Mouse (Mus musculus) left cerebral cortex, adult 2 months (tissue): ENCODE results near the gene E2f8. TPM values are rescaled to one million over a fixed set of nuclear protein-coding genes. Genes with fewer than 3 reads are reported as not detected.

Experiments used
- DNase-seq, 2 experiments: peaks; one replicate each; pipeline ENCODE4 v3.0.0; 2021 to 2022; ENCODE audit warnings: low spot score in 2 of 2, mixed read lengths in 1 of 2; ENCODE audit errors: extremely low spot score in 1 of 2
- H3K27ac ChIP-seq: fragments of 200-600 bp; 2 replicates; pipeline ENCODE4 v1.8.1; 2022
- H3K4me3 ChIP-seq: fragments of 200-600 bp; 2 replicates; pipeline ENCODE4 v1.8.1; 2022
- CTCF ChIP-seq: fragments of 200-600 bp; IDR thresholded peaks from 2 replicates; pipeline ENCODE4 v1.8.1; 2022; ENCODE audit warnings: antibody characterized with exemption, mild to moderate bottlenecking, moderate library complexity
- intact Hi-C: fragments of 180-260 bp; cut with DNase I; formaldehyde crosslinking; loops from one replicate; pipeline ENCODE4 v1.15.1; 2025
- total RNA-seq, 2 experiments: library from RNA; stranded (reverse); gene quantifications; 2 replicates each; pipeline ENCODE4 v1.2.3; 2021

E2f8 gene
- total RNA-seq, 2 experiments from 2014 or later: 0.09 to 0.23 TPM

GRCm38 (mm10) chr7:48908521-48909341, 27.3 kb upstream of the E2f8 start, which contains the start of gene Nav2:
Nav2 (plus strand) TSS chr7:48908716.
- no peak for DNase-seq
- intact Hi-C loops: no loop called here
- Histone ChIP-seq H3K27ac (no peak within 1 kb of the TSS), H3K4me3 (no peak within 1 kb of the TSS)
- no peak for TF ChIP-seq CTCF

GRCm38 (mm10) chr7:48902454-48902853, 21.1 kb upstream of the E2f8 start:
- no peak for TF ChIP-seq CTCF
- no peak for DNase-seq
- intact Hi-C loops: no loop called here
- Histone ChIP-seq H3K27ac (no peak overlapping the region), H3K4me3 (no peak overlapping the region)

GRCm38 (mm10) chr7:48900408-48901167, 19.2 kb upstream of the E2f8 start:
- Histone ChIP-seq H3K4me3 (no peak overlapping the region), H3K27ac (no peak overlapping the region)
- intact Hi-C loops: no loop called here
- DNase-seq: no peak
- no peak for TF ChIP-seq CTCF

GRCm38 (mm10) chr7:48898416-48898815, 17.0 kb upstream of the E2f8 start:
- no peak for DNase-seq
- H3K4me3 ChIP-seq: no peak overlapping the region
- H3K27ac ChIP-seq: no peak overlapping the region
- intact Hi-C loops: no loop called here
- no peak for TF ChIP-seq CTCF

GRCm38 (mm10) chr7:48897539-48898163, 16.3 kb upstream of the E2f8 start:
- no peak for DNase-seq
- intact Hi-C loops: no loop called here
- no peak overlapping the region for H3K27ac ChIP-seq
- H3K4me3 ChIP-seq: no peak overlapping the region
- TF ChIP-seq CTCF: no peak

- Histone ChIP-seq H3K4me3 (no peak overlapping the region), H3K27ac (no peak overlapping the region)
- intact Hi-C loops: no loop called here
- no peak for TF ChIP-seq CTCF
- DNase-seq: no peak
These were observed 14.7 kb upstream of the E2f8 start for GRCm38 (mm10) chr7:48896051-48896450.

GRCm38 (mm10) chr7:48895475-48895874, 14.1 kb upstream of the E2f8 start:
- no peak for DNase-seq
- TF ChIP-seq CTCF: no peak
- intact Hi-C loops: no loop called here
- H3K27ac ChIP-seq: no peak overlapping the region
- no peak overlapping the region for H3K4me3 ChIP-seq

GRCm38 (mm10) chr7:48894763-48895162, 13.4 kb upstream of the E2f8 start:
- intact Hi-C loops: loop anchor here (1.0 to 5.0 kb wide), 2 partner anchors 33 to 227 kb away; no protein-coding TSS in a partner anchor
- no peak for DNase-seq
- H3K27ac ChIP-seq: no peak overlapping the region
- TF ChIP-seq CTCF: no peak
- H3K4me3 ChIP-seq: no peak overlapping the region

- H3K27ac ChIP-seq: no peak overlapping the region
- DNase-seq: peak; percentile 71 to 81
- intact Hi-C loops: loop anchor here (1.0 to 5.0 kb wide), 2 partner anchors 33 to 227 kb away; no protein-coding TSS in a partner anchor
- no peak overlapping the region for H3K4me3 ChIP-seq
- peak; percentile 97 for TF ChIP-seq CTCF
These were observed 12.8 kb upstream of the E2f8 start for GRCm38 (mm10) chr7:48894152-48894551.

- H3K4me3 ChIP-seq: no peak overlapping the region
- intact Hi-C loops: loop anchor here (5.0 kb wide), 1 partner anchor 34 kb away; no protein-coding TSS in a partner anchor
- DNase-seq: no peak
- no peak overlapping the region for H3K27ac ChIP-seq
- no peak for TF ChIP-seq CTCF
These were observed 11.7 kb upstream of the E2f8 start for GRCm38 (mm10) chr7:48893093-48893492.

- no peak for DNase-seq
- intact Hi-C loops: loop anchor here (5.0 kb wide), 1 partner anchor 36 kb away; no protein-coding TSS in a partner anchor
- Histone ChIP-seq H3K4me3 (no peak overlapping the region), H3K27ac (no peak overlapping the region)
- TF ChIP-seq CTCF: no peak
These were observed 9.6 kb upstream of the E2f8 start for GRCm38 (mm10) chr7:48891029-48891428.

- Histone ChIP-seq H3K4me3 (no peak overlapping the region), H3K27ac (no peak overlapping the region)
- no peak for DNase-seq
- intact Hi-C loops: no loop called here
- TF ChIP-seq CTCF: no peak
These were observed 7.4 kb upstream of the E2f8 start for GRCm38 (mm10) chr7:48888751-48889150.
